ENCODE assay signal across 22 mouse cellular contexts in the genomic region with DNA sequence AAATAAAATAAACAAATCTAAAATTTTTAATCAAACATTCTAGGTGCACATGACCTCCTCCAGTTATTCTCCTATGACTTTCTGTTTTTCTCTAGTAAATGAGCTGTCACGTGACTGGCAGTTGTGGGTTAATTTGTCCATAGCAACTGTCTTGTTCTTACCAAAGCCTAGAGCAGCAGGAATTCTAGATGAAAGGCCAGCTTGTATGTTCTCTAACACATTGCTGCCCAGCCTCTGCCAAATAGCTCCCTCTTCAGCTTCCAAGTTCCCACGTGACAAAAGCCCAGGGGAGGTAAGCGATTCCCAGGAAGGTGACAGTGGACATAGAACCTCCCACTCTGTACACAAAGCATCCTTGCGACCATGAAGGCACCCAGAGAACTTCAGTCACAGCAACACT. TPM values are rescaled to one million over a fixed set of nuclear protein-coding genes. Genes with fewer than 3 reads are reported as not detected.
DNase-seq lines count a peak whose midpoint lies in the region; ATAC-seq and TF ChIP-seq lines count a peak whose summit lies in the region.
"Had no signal": no experiment of that assay in that cellular context is flagged by ENCODE, and none has a peak within 500 bp of the region (broad histone marks: within the 10 kb centered on the region; RNA-seq: fewer than 3 reads in every experiment).

No protein-coding gene starts in this region.

- H3K4me2 ChIP-seq in midbrain, embryonic 14.5 days (ENCODE audit: low read length): no peak overlapping the region
- no peak overlapping the region for H3K4me2 ChIP-seq in midbrain, embryonic 11.5 days
- H3K4me2 ChIP-seq: embryonic facial prominence, embryonic 12.5 days; heart, embryonic 11.5 days; lung, embryonic 15.5 days; neural tube, embryonic 12.5 days had no signal

- H3K36me3 ChIP-seq in midbrain, embryonic 14.5 days (ENCODE audit: control insufficient read depth, insufficient read depth, low read length): no peaks in the 10 kb centered on the region
- no peaks in the 10 kb centered on the region for H3K36me3 ChIP-seq in midbrain, embryonic 11.5 days (ENCODE audit: control insufficient read depth, insufficient read depth, low read length)
- H3K36me3 ChIP-seq in limb, embryonic 10.5 days: no peaks in the 10 kb centered on the region
- H3K36me3 ChIP-seq: embryonic facial prominence, embryonic 12.5 days; lung, embryonic 15.5 days; neural tube, embryonic 12.5 days had no signal

- no peaks in the 10 kb centered on the region for H3K4me1 ChIP-seq in midbrain, embryonic 14.5 days (ENCODE audit: control insufficient read depth, insufficient read depth, low read length)
- H3K4me1 ChIP-seq in midbrain, embryonic 11.5 days (ENCODE audit: control insufficient read depth, insufficient read depth, low read length): no peaks in the 10 kb centered on the region
- peaks cover 56% of the 10 kb centered on the region for H3K4me1 ChIP-seq in limb, embryonic 10.5 days
- H3K4me1 ChIP-seq: neural tube, embryonic 12.5 days had no signal

- no peaks in the 10 kb centered on the region for H3K27me3 ChIP-seq in midbrain, embryonic 14.5 days (ENCODE audit: control insufficient read depth, insufficient read depth, low read length)
- no peaks in the 10 kb centered on the region for H3K27me3 ChIP-seq in midbrain, embryonic 11.5 days (ENCODE audit: control insufficient read depth, insufficient read depth, low read length)
- peaks cover 7% of the 10 kb centered on the region; the same call in 1 of the 2 replicates for H3K27me3 ChIP-seq in limb, embryonic 10.5 days (ENCODE audit: low read depth, poor library complexity, severe bottlenecking)
- H3K27me3 ChIP-seq: embryonic facial prominence, embryonic 12.5 days; lung, embryonic 15.5 days; neural tube, embryonic 12.5 days had no signal

- H3K4me3 ChIP-seq in layer of hippocampus, adult 2 months: no peak overlapping the region
- no peak overlapping the region for H3K4me3 ChIP-seq in midbrain, embryonic 14.5 days (replicated peaks; ENCODE audit: low read depth, low read length)
- no peak overlapping the region for H3K4me3 ChIP-seq in midbrain, embryonic 11.5 days (ENCODE audit: low read depth, low read length)
- no peak overlapping the region for H3K4me3 ChIP-seq in limb, embryonic 10.5 days
- H3K4me3 ChIP-seq: embryonic facial prominence, embryonic 12.5 days; erythroblast, embryonic 14.5 days; lung, embryonic 15.5 days; neural tube, embryonic 12.5 days had no signal

- no peak for TF ChIP-seq CTCF in layer of hippocampus, adult 2 months (conservative IDR thresholded peaks at IDR 0.05)

- 56% methylated on average over 4 of the region's 4 CpGs for WGBS in midbrain, embryonic 14.5 days
- 74% methylated on average over 4 of the region's 4 CpGs for WGBS in midbrain, embryonic 11.5 days
- WGBS in limb, embryonic 10.5 days: 71% methylated on average over 4 of the region's 4 CpGs

- H3K9ac ChIP-seq in midbrain, embryonic 14.5 days (replicated peaks; ENCODE audit: low read length): no peak overlapping the region
- H3K9ac ChIP-seq in midbrain, embryonic 11.5 days (ENCODE audit: low read length): no peak overlapping the region
- H3K9ac ChIP-seq: embryonic facial prominence, embryonic 12.5 days; lung, embryonic 15.5 days; neural tube, embryonic 12.5 days had no signal

- DNase-seq in cerebellum, postnatal 14 days: peak; percentile 25 to 41
- no peak for DNase-seq in cerebellum, adult 9-11 months
- no peak for DNase-seq in layer of hippocampus, adult 2 months (ENCODE audit: low spot score in 2 of 2)
- DNase-seq in layer of hippocampus, postnatal 25 days (ENCODE audit: extremely low spot score in 1 of 2, low spot score in 1 of 2): no peak
- DNase-seq in midbrain, embryonic 14.5 days: peak; percentile 21
- DNase-seq in midbrain, embryonic 11.5 days (ENCODE audit: low spot score, missing footprints): no peak
- no peak for DNase-seq in limb, embryonic 10.5 days (ENCODE audit: low spot score)
- DNase-seq: adrenal gland, postnatal 36 days; cerebellum, adult 8-10 months; gastrocnemius, postnatal 36 days; heart, postnatal 36 days; liver; thymus, postnatal 36 days had no signal

- H3K27ac ChIP-seq in layer of hippocampus, adult 2 months: peak overlapping the region; percentile 68; the same call in 1 of the 2 replicates
- no peak overlapping the region for H3K27ac ChIP-seq in midbrain, embryonic 14.5 days (replicated peaks; ENCODE audit: low read depth, low read length)
- H3K27ac ChIP-seq in midbrain, embryonic 11.5 days (ENCODE audit: low read depth, low read length): no peak overlapping the region
- H3K27ac ChIP-seq in limb, embryonic 10.5 days: peak overlapping the region; percentile 30; the same call in 1 of the 2 replicates
- H3K27ac ChIP-seq: embryonic facial prominence, embryonic 12.5 days; lung, embryonic 15.5 days; neural tube, embryonic 12.5 days had no signal

- no peaks in the 10 kb centered on the region for H3K9me3 ChIP-seq in midbrain, embryonic 14.5 days (ENCODE audit: control insufficient read depth, low read length)
- H3K9me3 ChIP-seq in midbrain, embryonic 11.5 days (ENCODE audit: control insufficient read depth, low read length): no peaks in the 10 kb centered on the region
- H3K9me3 ChIP-seq in limb, embryonic 10.5 days (replicated peaks): no peaks in the 10 kb centered on the region
- H3K9me3 ChIP-seq: embryonic facial prominence, embryonic 12.5 days; lung, embryonic 15.5 days; neural tube, embryonic 12.5 days had no signal

- ATAC-seq in midbrain, embryonic 14.5 days (ENCODE audit: low FRiP score, low TSS enrichment): no peak
- no peak for ATAC-seq in midbrain, embryonic 11.5 days (ENCODE audit: low FRiP score)
- no peak for ATAC-seq in granulocyte monocyte progenitor cell, adult 5-6 weeks (replicated peaks; ENCODE audit: poor library complexity, severe bottlenecking)
- ATAC-seq: forebrain, embryonic 16.5 days; hindbrain, embryonic 16.5 days; intestine, postnatal 0 days had no signal

RNA-seq across cellular contexts. Expression of a gene that starts 13.6 kb away (rescaled TPM):
- not detected for total RNA-seq in layer of hippocampus, adult 2 months (2021)
- total RNA-seq in layer of hippocampus, postnatal 25 days (2021): not detected
- 0.20 TPM in 1 of 2 replicates, not detected in the other for polyA plus RNA-seq in midbrain, embryonic 14.5 days (2014; fragmentation: Nextera tagmentation; extraction: Ambion mirVana)
- polyA plus RNA-seq in midbrain, embryonic 11.5 days (2014; fragmentation: Nextera tagmentation; extraction: Ambion mirVana): 0.22 TPM in 1 of 2 replicates, not detected in the other
- 0.70 and 0.99 TPM in 2 replicates for polyA plus RNA-seq in limb, embryonic 10.5 days (2016; fragmentation: Nextera tagmentation; extraction: Ambion mirVana)
- 36.7 and 42.2 TPM in 2 replicates for total RNA-seq in granulocyte monocyte progenitor cell, adult 5-6 weeks (2014; fragmentation: Nextera tagmentation)
- total RNA-seq in granulocyte monocyte progenitor cell, adult 5-6 weeks (2017): 17.0 and 26.2 TPM in 2 replicates
- total RNA-seq: gastrocnemius, postnatal 36 days had no signal
- polyA plus RNA-seq: erythroblast, embryonic 14.5 days; neural tube, embryonic 12.5 days had no signal

Comparison
In these comparisons a context has a peak if more than half of its experiments do, and no peak if none do; other contexts are left out.
1. DNase-seq: peak in cerebellum, postnatal 14 days (2 of 2) and midbrain, embryonic 14.5 days (single experiment); none in cerebellum, adult 9-11 months (single experiment), layer of hippocampus, adult 2 months (0 of 2), layer of hippocampus, postnatal 25 days (0 of 2), midbrain, embryonic 11.5 days (single experiment) and limb, embryonic 10.5 days (single experiment).
2. H3K27ac ChIP-seq: peak in layer of hippocampus, adult 2 months (single experiment) and limb, embryonic 10.5 days (single experiment); none in midbrain, embryonic 14.5 days (single experiment) and midbrain, embryonic 11.5 days (single experiment).
3. RNA of a gene that starts 13.6 kb away (total RNA-seq): 17.0 to 42.2 TPM in granulocyte monocyte progenitor cell, adult 5-6 weeks; not detected in layer of hippocampus, adult 2 months and not detected in layer of hippocampus, postnatal 25 days; every median in the first group is over 10 times any median in the second.